Mouse (Mus musculus) CH12.LX (cell line): ENCODE results near the gene Thg1l. TPM values are rescaled to one million over a fixed set of nuclear protein-coding genes. Genes with fewer than 3 reads are reported as not detected.

Experiments used
- DNase-seq: peaks from one replicate; pipeline ENCODE4 v3.0.0-alpha.2; 2013; ENCODE audit errors: extremely low read depth
- H3K27ac ChIP-seq: 2 replicates; pipeline ENCODE4 v1.5.1; 2012; ENCODE audit warnings: low read depth, mild to moderate bottlenecking, control low read depth, moderate library complexity; ENCODE audit not compliant: insufficient read depth
- H3K27me3 ChIP-seq: replicated peaks from 2 replicates; pipeline ENCODE3; 2012; ENCODE audit warnings: inconsistent platforms
- H3K36me3 ChIP-seq, 2 experiments: replicated peaks in 1 of 2; 2 replicates each; pipeline versions ENCODE3 to v1.6.1; 2012; ENCODE audit warnings: inconsistent platforms in 1 of 2, low read length in 1 of 2, mild to moderate bottlenecking in 1 of 2, mixed read lengths in 1 of 2, moderate library complexity in 1 of 2; ENCODE audit not compliant: control insufficient read depth in 1 of 2, insufficient read depth in 1 of 2
- H3K4me1 ChIP-seq, 2 experiments: 2 replicates each; pipeline ENCODE4 v1.6.1; 2012; ENCODE audit warnings: inconsistent platforms in 1 of 2, moderate library complexity in 1 of 2; ENCODE audit not compliant: insufficient read depth in 2 of 2, control insufficient read depth in 1 of 2
- H3K4me2 ChIP-seq: 2 replicates; pipeline ENCODE4 v1.6.1; 2012; ENCODE audit warnings: low read depth, mild to moderate bottlenecking, control low read depth; ENCODE audit not compliant: poor library complexity, insufficient read depth, severe bottlenecking
- H3K4me3 ChIP-seq, 3 experiments: fragments of 150-350 bp in 1 of 3; sonication (generic) in 1 of 3; replicated peaks in 1 of 3; 2 replicates each; pipeline versions ENCODE3 to v1.5.1; 2011 to 2012; ENCODE audit warnings: low read depth in 2 of 3, low read length in 2 of 3, mild to moderate bottlenecking in 2 of 3, moderate library complexity in 2 of 3, control low read depth in 1 of 3, improper control_type of control experiment in 1 of 3, inconsistent platforms in 1 of 3, mixed read lengths in 1 of 3; ENCODE audit not compliant: poor library complexity in 1 of 3
- H3K79me2 ChIP-seq: replicated peaks from 2 replicates; pipeline ENCODE4 v1.6.1; 2012; ENCODE audit warnings: mild to moderate bottlenecking, moderate library complexity; ENCODE audit not compliant: control insufficient read depth, poor library complexity, insufficient read depth, severe bottlenecking; ENCODE audit errors: extremely low read depth
- H3K9ac ChIP-seq: 2 replicates; pipeline ENCODE4 v1.6.1; 2012; ENCODE audit warnings: low read depth, mild to moderate bottlenecking, control low read depth, moderate library complexity; ENCODE audit not compliant: insufficient read depth
- H3K9me3 ChIP-seq: replicated peaks from 2 replicates; pipeline ENCODE3; 2012; ENCODE audit warnings: low read length, inconsistent platforms, mixed read lengths
- BHLHE40 ChIP-seq: IDR thresholded peaks from 2 replicates; pipeline ENCODE4 v1.6.1; 2011; ENCODE audit warnings: mild to moderate bottlenecking, low read depth, low read length, improper control_type of control experiment
- CTCF ChIP-seq, 2 experiments: IDR thresholded peaks in 1 of 2; conservative IDR thresholded peaks in 1 of 2; 2 replicates each; pipeline ENCODE4 v1.5.1; 2011 to 2012; ENCODE audit warnings: low read depth in 2 of 2, low read length in 2 of 2, improper control_type of control experiment in 1 of 2, inconsistent platforms in 1 of 2, mild to moderate bottlenecking in 1 of 2, moderate library complexity in 1 of 2
- E2F4 ChIP-seq: IDR thresholded peaks from 2 replicates; pipeline ENCODE4 v1.6.1; 2011; ENCODE audit warnings: low read depth, low read length, improper control_type of control experiment; ENCODE audit not compliant: insufficient replicate concordance
- ELF1 ChIP-seq: IDR thresholded peaks from 2 replicates; pipeline ENCODE4 v1.6.1; 2014; ENCODE audit warnings: low read depth, mild to moderate bottlenecking, inconsistent platforms, low read length, improper control_type of control experiment
- GABPA ChIP-seq: IDR thresholded peaks from 2 replicates; pipeline ENCODE4 v1.6.1; 2012; ENCODE audit warnings: low read depth, low read length, improper control_type of control experiment, inconsistent platforms; ENCODE audit not compliant: insufficient replicate concordance
- HCFC1 ChIP-seq: IDR thresholded peaks from 2 replicates; pipeline ENCODE4 v1.6.1; 2012; ENCODE audit warnings: low read depth, mild to moderate bottlenecking, inconsistent platforms, low read length, improper control_type of control experiment
- KAT2A ChIP-seq: IDR thresholded peaks from 2 replicates; pipeline ENCODE4 v1.6.1; 2012; ENCODE audit warnings: low read length, improper control_type of control experiment, inconsistent platforms; ENCODE audit not compliant: insufficient replicate concordance
- MAX ChIP-seq: IDR thresholded peaks from 2 replicates; pipeline ENCODE4 v1.6.1; 2011; ENCODE audit warnings: low read length, improper control_type of control experiment
- MEF2A ChIP-seq: IDR thresholded peaks from 2 replicates; pipeline ENCODE4 v1.6.1; 2014; ENCODE audit warnings: low read depth, mild to moderate bottlenecking, inconsistent platforms, low read length, improper control_type of control experiment, borderline replicate concordance
- MXI1 ChIP-seq: IDR thresholded peaks from 2 replicates; pipeline ENCODE4 v1.6.1; 2011; ENCODE audit warnings: mild to moderate bottlenecking, low read depth, low read length, improper control_type of control experiment
- POLR2AphosphoS2 ChIP-seq: IDR thresholded peaks from 2 replicates; pipeline ENCODE4 v1.6.1; 2011; ENCODE audit warnings: low read depth, low read length, improper control_type of control experiment
- SIN3A ChIP-seq: IDR thresholded peaks from 2 replicates; pipeline ENCODE4 v1.6.1; 2012; ENCODE audit warnings: low read length, improper control_type of control experiment, inconsistent platforms
- TBP ChIP-seq: conservative IDR thresholded peaks from 2 replicates; pipeline ENCODE4 v1.6.1; 2011; ENCODE audit warnings: low read depth, low read length, improper control_type of control experiment
- TCF12 ChIP-seq: IDR thresholded peaks from 2 replicates; pipeline ENCODE4 v1.6.1; 2014; ENCODE audit warnings: low read depth, mild to moderate bottlenecking, inconsistent platforms, low read length, improper control_type of control experiment
- UBTF ChIP-seq: IDR thresholded peaks from 2 replicates; pipeline ENCODE4 v1.6.1; 2012; ENCODE audit warnings: low read depth, mild to moderate bottlenecking, inconsistent platforms, low read length, improper control_type of control experiment, moderate library complexity
- USF1 ChIP-seq: IDR thresholded peaks from 2 replicates; pipeline ENCODE4 v1.6.1; 2014; ENCODE audit warnings: low read depth, mild to moderate bottlenecking, inconsistent platforms, low read length, improper control_type of control experiment
- ZC3H11A ChIP-seq: IDR thresholded peaks from 2 replicates; pipeline ENCODE4 v1.6.1; 2012; ENCODE audit warnings: low read depth, mild to moderate bottlenecking, inconsistent platforms, low read length, improper control_type of control experiment
- ZKSCAN1 ChIP-seq: IDR thresholded peaks from 2 replicates; pipeline ENCODE4 v1.6.1; 2012; ENCODE audit warnings: low read depth, inconsistent platforms, low read length, improper control_type of control experiment, borderline replicate concordance
- ZMIZ1 ChIP-seq: IDR thresholded peaks from 2 replicates; pipeline ENCODE4 v1.6.1; 2012; ENCODE audit warnings: low read depth, mild to moderate bottlenecking, inconsistent platforms, low read length, improper control_type of control experiment
- ZNF384 ChIP-seq: IDR thresholded peaks from 2 replicates; pipeline ENCODE4 v1.6.1; 2012; ENCODE audit warnings: low read depth, low read length, improper control_type of control experiment, inconsistent platforms
- dilution Hi-C: fragments of 300-500 bp; cut with MboI; formaldehyde crosslinking; loops from 2 replicates; pipeline ENCODE4 v1.14.3; 2020; ENCODE audit warnings: low sequenced_read_pairs; ENCODE audit not compliant: extremely low pct_unique_long_range_greater_than_20kb, extremely low pct_ligation_motif_present
- in situ Hi-C: fragments of 300-500 bp; cut with MboI; formaldehyde crosslinking; loops from 3 replicates; pipeline ENCODE4 v1.14.3; 2019; ENCODE audit warnings: low sequenced_read_pairs, low pct_ligation_motif_present, low pct_unique_long_range_greater_than_20kb, mixed read lengths
- polyA plus RNA-seq: library from polyadenylated mRNA; unstranded; fragments of >175 nt; gene quantifications from 2 replicates; pipeline ENCODE4 v1.2.1, GENCODE M21; 2012; ENCODE audit warnings: low read depth; ENCODE audit not compliant: insufficient read length
- total RNA-seq, 2 experiments: library from RNA; depleted of rRNA; stranded (reverse); fragments of 300-350 nt in 1 of 2; fragments of >200 nt in 1 of 2; gene quantifications; 2 replicates each; pipeline ENCODE4 v1.2.3; 2012 to 2014

Thg1l gene
- total and polyA plus RNA-seq, 3 experiments: 32.7 to 60.0 (median 45.6) TPM

DNA sequence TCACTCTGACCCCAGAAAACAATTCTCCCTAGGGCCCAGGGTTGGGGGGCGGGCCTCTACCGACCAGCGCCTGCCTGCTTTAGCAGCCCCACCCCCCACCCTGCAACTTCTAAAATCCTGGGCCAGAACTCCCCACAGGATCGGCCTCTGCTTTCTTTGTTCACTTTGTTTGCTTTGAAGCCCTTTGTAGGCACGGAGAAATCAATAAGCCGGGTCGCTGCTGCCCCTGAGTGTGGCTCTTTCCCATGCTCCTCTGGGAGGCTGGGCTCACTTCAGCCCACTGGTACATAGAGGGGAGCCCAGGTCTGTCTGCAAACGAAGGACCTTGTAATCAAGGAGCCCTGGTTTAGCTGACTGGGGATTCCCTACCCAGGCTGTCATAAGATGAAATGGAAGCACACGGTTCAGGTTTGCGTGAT is 33.8 kb downstream of the Thg1l start:
- Histone ChIP-seq H3K27me3 (no peaks in the 10 kb centered on the region), H3K4me2 (no peak overlapping the region), H3K9me3 (no peaks in the 10 kb centered on the region), H3K4me1 (peaks cover 3% of the 10 kb centered on the region in 2 experiments; a peak in 3 of 4 replicates), H3K79me2 (no peaks in the 10 kb centered on the region), H3K36me3 (no peaks in the 10 kb centered on the region), H3K27ac (no peak overlapping the region), H3K4me3 (no peak overlapping the region), H3K9ac (no peak overlapping the region)
- no peak for TF ChIP-seq MEF2A
- no peak for TF ChIP-seq HCFC1
- TF ChIP-seq ZKSCAN1: no peak
- no peak for TF ChIP-seq TCF12
- dilution Hi-C loops: no loop called here
- no peak for DNase-seq
- in situ Hi-C loops: no loop called here

DNA sequence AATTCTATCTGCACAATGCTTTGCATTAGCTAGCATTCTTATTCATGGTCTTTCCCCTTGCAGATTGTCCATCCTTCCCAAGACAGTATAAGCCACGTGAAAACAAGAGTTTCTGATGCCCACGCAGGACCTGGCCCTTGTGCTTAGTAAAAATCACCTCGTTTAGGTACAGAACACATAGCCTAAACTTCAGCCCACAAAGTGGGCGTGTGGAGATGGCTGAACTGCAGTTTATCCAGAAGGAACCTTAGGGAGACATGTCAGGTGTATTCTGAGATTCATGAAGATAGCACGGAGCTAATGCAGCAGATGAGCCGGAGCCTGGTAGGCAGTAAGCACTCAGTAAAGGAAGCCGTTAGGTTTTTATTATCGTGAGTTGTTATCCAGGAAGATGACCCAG is 34.3 kb downstream of the Thg1l start:
- no peak for DNase-seq
- H3K79me2 ChIP-seq: no peaks in the 10 kb centered on the region
- H3K9ac ChIP-seq: no peak overlapping the region
- H3K4me2 ChIP-seq: no peak overlapping the region
- H3K4me3 ChIP-seq: no peak overlapping the region
- TF ChIP-seq USF1 (no peak), TCF12 (no peak), SIN3A (no peak), ZMIZ1 (no peak), MXI1 (no peak), POLR2AphosphoS2 (no peak), BHLHE40 (no peak), TBP (no peak), KAT2A (no peak), ELF1 (no peak), ZKSCAN1 (no peak), CTCF (conservative IDR thresholded peaks at IDR 0.05 in 1 of 2, IDR thresholded peaks at IDR 0.05 in 1 of 2; ENCODE audit: low read depth in 2 of 2, low read length in 2 of 2) (no peak), MAX (no peak), GABPA (no peak), ZNF384 (no peak), MEF2A (no peak), ZC3H11A (no peak), UBTF (no peak), E2F4 (no peak), HCFC1 (no peak)
- H3K9me3 ChIP-seq: no peaks in the 10 kb centered on the region
- dilution Hi-C loops: no loop called here
- in situ Hi-C loops: no loop called here
- H3K36me3 ChIP-seq: no peaks in the 10 kb centered on the region
- no peaks in the 10 kb centered on the region for H3K27me3 ChIP-seq
- no peak overlapping the region for H3K27ac ChIP-seq
- peaks cover 3% of the 10 kb centered on the region in 2 experiments; a peak in 3 of 4 replicates for H3K4me1 ChIP-seq
